Mouse (Mus musculus) kidney, postnatal 4 days (tissue): ENCODE results near the gene Hook1.
A peak's percentile ranks its signal among the peaks of the same experiment; 100 is the strongest.
"Not testable (repeated sequence)": the region's sequence is repeated elsewhere in the genome, so short reads cannot be mapped to it uniquely, and the experiment has no call there.

Source experiments
- DNase-seq, 2 experiments: peaks; one replicate each; pipeline ENCODE4 v3.0.0; 2021; ENCODE audit warnings: mixed read lengths in 2 of 2

Hook1 gene

DNA sequence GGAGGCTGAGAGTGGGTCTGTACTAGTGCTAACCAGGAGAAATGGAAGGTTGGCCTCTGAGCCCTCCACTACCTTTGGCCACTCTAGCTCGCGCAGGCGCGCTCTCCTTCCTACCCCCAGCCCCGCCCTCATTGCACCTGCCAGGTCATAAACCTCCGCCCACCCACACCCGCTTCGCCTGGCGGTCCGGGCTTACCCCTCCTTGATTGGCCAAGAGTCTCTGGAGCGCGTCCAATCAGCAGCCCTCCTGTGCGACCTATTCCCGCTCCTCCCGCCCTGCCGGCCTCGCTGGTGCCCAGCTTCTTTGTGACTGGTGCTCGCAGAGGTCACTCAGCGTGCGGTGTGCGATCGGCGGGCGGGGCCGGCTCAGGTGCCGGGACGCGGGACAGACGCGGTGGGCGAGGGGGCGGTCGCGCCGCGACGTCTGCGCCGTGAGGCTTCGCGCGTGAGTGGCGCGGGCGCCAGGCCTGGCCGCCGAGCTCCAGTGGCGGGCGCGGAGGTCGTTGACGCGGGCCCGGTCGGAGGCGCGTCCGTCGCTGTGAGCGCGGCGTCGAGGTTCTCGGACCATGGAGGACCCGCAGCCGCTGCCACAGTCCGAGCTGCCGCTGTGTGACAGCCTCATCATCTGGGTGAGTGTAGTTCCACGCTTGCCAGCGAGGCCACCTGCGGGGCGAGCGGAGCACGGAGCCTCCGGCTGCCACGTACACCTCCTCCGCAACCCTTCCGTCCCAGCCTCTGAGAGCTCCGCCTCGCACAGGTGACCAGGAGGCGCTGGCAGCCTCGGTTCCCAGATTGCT is at the start of gene Hook1:
Gene Hook1 (plus strand): TSS at position 313 of the 797 bp plus-strand sequence.
- DNase-seq, result peak; percentile 94 to 97

DNA sequence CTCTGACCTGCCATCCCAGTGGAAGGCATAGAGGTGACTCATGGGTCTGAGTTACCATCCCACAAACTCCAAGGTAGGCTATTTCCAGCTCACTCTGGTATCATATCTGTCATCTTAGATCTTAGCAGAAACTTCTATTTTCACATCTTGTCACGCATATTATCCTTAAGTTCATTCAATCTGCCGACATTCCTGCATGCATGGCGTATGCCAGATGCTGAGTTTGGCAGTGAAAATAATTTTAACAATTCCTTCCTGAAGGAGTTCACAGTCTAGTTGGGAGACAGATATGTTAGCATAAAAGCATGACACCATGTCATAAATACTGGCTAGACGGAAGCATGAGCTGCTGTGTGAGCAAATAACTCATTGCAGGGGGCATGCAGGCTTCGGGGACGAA is 49.3 kb upstream of the Hook1 start:
- no peak for DNase-seq

GRCm38 (mm10) chr4:95920448-95920847 is 46.6 kb upstream of the Hook1 start:
- DNase-seq, result no peak

GRCm38 (mm10) chr4:95924210-95925184 is 42.5 kb upstream of the Hook1 start:
- DNase-seq, result peak; percentile 86 to 88

DNA sequence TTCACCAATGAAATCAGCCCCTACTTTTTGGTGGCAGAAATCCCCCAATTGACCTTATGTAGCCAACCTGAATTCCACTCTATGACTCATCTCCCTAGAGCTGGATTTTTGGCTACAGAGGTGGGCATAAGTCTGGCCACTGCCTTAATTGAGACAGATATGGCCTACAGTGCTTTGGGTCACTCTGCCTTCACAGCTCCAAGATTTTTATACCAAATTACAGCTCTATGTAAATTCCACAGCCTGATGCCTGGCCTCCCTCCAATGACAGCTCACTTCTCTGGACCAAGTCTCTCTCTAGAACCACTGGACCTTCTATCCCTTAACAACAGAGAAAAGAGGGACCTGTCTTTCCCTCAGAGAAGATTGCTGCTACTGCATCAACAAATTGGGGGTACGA is 38.2 kb upstream of the Hook1 start:
- DNase-seq, result no peak

GRCm38 (mm10) chr4:95929936-95930335 is 37.1 kb upstream of the Hook1 start:
- DNase-seq, result no peak

GRCm38 (mm10) chr4:95931331-95931730 is 35.7 kb upstream of the Hook1 start:
- no peak for DNase-seq

DNA sequence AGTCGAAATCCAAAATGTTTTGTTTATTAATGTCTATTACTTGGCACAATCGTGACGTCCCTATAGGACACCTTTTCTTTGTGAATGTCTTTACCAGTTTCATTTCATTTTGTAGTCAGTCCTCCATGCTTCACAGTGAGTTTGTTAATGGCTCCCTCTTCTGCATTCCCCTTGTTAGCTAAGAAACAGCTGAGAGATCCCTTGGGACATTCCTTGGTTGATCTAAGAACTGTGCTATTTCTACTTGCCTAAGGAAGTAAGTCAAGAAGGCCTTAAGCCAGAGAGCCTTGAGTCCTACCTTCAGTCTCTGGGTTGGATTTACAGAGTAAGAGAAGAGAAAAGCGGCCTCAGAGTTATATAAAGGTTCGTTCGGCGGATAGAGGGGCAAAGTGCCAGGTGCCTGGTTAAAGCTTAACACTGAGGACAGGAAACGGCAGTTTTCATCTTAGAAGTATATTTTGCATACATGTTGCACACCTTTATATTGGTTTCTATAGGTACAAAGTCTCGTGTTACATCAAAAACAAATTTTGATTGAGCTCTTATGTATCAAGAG is 33.2 kb upstream of the Hook1 start:
- DNase-seq, result peak; percentile 63 to 77

GRCm38 (mm10) chr4:95934384-95935035 is 32.5 kb upstream of the Hook1 start:
- peak; percentile 29 to 55 for DNase-seq

- DNase-seq, result no peak
These were observed 28.3 kb upstream of the Hook1 start for GRCm38 (mm10) chr4:95938701-95939100.

DNA sequence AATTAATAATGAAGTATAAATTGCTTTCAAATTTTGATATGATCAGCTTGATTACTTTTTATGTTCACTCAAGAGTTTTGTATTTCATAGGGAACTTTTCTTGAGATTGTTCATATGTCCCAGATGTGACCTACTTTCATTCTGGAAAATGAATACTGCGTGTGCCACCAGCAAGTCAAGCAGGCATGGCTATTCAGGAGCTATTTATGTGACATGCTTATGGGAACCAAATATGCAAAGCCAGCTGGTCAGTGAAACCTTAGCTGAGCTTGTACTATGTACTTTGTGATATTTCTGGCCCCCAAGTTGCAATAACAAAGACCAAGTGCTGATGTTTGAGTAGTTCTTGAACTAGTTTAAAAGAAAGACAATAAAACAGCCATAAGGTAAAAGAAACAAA is 19.1 kb upstream of the Hook1 start:
- no peak for DNase-seq

- no peak for DNase-seq
These were observed 13.7 kb upstream of the Hook1 start for GRCm38 (mm10) chr4:95953328-95953727.

GRCm38 (mm10) chr4:95982221-95982620 is 15.2 kb downstream of the Hook1 start:
- not testable (repeated sequence) for DNase-seq

- DNase-seq, result no peak
These were observed 49.8 kb downstream of the Hook1 start for GRCm38 (mm10) chr4:96016875-96017274.

- DNase-seq, result no peak
These were observed 55.8 kb downstream of the Hook1 start for GRCm38 (mm10) chr4:96022803-96023202.

- no peak for DNase-seq
These were observed 61.4 kb downstream of the Hook1 start for GRCm38 (mm10) chr4:96028412-96028811.

DNA sequence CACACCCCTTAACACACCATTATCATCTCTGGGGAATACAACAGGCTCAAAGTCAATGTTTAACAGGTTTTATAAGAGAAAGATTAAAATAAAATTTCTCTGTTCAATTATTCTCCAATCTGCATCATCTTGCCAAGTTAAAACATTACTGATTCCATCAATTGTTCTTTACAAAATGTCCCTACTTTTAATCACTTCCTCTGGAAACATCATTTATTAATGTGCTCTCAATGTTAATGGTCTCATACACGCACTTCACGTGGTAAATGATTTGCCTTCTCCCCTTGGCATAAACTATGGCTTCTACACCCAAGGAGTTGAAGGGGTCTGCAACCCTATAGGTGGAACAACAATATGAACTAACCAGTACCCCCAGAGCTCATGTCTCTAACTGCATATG is 93.1 kb downstream of the Hook1 start:
- no peak for DNase-seq

DNA sequence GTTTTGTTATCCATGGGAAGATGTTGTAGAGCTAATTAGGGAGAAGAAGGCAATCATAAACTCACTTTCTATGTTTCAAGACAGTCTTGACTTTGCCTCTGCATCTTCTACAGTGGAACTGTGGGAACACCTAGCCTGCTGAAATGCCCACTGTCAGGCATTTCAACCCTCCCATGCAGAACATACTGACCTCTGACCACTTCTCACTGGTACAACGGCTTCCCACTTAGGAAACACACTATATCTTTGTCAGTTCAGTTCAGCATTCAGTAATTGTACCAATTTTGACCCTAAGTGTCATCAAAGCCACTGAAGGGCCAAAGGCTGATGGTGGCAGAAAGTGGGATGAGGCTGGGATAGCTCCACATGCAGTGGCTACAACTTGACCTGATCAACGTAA is 95.0 kb downstream of the Hook1 start:
- no peak for DNase-seq
